Mouse (Mus musculus) adrenal gland, adult 8-10 months (tissue): ENCODE measurements around the gene Nacc1. TPM values are rescaled to one million over a fixed set of nuclear protein-coding genes. Genes with fewer than 3 reads are reported as not detected.

ENCODE experiments used
- DNase-seq: peaks from one replicate; pipeline ENCODE4 v3.0.0; 2022
- total RNA-seq, 4 experiments: library from RNA; stranded (reverse); gene quantifications; 2 replicates each; pipeline ENCODE4 v1.2.4; 2022

The Nacc1 gene
- total RNA-seq, 4 experiments from 2014 or later = 81.0 to 86.9 (median 83.7) TPM

GRCm38 (mm10) chr8:84661961-84662571, 25.6 kb downstream of the Nacc1 start:
- DNase-seq = peak; percentile 60

DNA sequence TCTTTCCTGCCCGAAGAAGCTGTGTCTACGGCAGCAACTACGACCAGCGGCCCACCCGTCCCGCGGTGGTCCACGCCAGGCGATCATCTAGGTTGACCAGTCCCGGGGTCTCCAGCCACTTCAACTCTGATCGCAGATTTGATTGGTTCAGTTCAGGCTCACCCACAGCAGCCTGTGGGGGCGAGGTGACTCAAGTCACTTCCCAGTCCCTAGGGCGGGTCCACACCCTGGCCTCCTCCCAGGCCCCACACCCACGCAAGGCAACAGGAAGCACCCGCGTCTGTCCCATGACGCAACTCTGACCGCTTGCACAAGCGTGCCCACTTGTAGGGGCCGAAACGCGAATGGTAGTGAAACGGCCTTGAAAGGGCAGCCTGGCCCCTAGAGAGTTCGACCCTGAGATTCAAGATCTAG, 26.2 kb downstream of the Nacc1 start:
- DNase-seq = peak; percentile 93

GRCm38 (mm10) chr8:84660819-84661457, 26.7 kb downstream of the Nacc1 start:
- no peak for DNase-seq

GRCm38 (mm10) chr8:84659936-84660818, 27.5 kb downstream of the Nacc1 start:
- peak; percentile 51 for DNase-seq

GRCm38 (mm10) chr8:84658951-84659350, 28.7 kb downstream of the Nacc1 start:
- no peak for DNase-seq

GRCm38 (mm10) chr8:84657680-84658079, 30.0 kb downstream of the Nacc1 start:
- no peak for DNase-seq

DNA sequence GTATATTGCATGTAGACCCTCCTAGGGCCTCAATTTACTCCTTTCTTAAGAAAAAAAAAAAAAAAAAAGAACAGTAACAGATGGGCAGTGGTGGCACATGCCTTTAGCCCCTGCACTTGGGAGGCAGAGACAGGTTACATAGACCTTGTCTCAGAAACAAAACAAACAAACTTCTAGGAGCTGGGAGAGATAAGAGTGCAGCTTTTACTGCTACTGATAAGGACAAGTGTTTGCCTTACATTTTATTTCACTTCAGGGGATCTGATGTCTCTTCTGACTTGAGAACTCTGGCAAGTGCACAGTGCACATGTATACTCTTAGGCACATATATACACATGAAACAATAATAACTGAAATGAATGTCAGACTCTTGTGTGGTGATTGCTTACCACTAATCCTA, 30.5 kb downstream of the Nacc1 start:
- DNase-seq = no peak

DNA sequence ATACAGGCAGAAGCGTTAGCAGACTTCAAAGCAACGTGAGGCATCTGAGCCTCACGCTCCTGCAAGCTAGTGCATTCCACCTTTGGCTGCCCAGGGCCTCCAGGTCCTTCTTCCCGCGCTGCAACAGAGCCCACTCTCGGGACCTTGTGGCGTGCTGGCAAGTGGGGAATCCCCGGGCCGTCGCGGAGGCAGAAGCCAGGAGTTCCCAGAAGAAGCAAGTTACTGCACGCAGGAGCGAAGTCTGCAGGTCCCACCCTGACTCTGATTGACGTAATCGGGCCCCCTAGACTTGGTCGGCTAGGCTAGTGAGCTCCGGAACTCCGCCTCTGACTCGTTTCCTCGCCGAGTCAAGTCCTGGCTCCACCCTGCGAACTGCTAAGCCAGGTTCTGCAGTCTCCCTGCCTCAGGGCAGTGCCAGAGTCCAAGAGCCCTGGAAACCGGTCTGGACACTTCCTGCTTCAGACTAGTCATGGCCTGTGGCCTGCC, 31.0 kb downstream of the Nacc1 start:
- peak; percentile 65 for DNase-seq

GRCm38 (mm10) chr8:84656191-84656525, 31.5 kb downstream of the Nacc1 start:
- DNase-seq = no peak

DNA sequence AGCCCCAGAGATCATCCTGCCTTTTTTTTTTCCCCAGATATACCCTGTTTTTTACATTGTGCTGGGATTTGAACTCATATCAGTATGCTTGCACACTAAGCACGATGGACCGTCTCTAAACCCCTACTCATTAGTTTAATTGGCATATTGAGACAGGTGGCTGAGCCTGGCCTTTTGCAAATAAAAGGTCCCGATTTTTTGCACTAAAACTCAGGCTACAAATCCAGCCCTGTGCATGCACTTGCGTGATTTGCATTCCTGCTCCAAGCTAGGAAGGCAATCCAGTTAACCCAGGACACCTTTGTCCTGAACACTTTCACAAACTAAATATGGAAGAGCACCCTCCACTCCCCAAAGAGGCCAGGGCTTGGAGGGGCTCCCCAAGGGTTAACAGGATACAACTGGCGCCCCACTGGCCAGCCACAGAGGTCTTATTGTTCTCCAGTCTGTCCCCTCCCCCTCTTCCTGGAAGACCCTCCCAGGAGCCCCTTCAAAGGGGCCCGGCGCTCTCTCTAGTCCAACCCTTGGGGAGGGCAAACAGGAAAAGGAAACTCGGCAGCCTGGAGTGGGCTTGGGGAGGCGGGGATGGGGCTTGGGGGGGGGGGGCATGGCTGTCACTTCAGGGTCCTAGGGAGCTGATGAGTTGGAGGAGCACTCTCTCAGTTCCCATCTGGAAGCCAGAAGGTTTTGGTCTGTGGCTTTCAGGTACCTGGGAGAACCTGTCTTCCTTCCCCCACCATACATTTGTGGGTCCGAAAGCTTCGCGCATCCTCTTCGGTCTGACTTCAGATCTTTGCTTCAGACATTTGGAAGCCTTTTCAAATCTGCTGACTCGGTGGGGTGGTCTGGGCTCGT, 32.1 kb downstream of the Nacc1 start:
- no peak for DNase-seq

DNA sequence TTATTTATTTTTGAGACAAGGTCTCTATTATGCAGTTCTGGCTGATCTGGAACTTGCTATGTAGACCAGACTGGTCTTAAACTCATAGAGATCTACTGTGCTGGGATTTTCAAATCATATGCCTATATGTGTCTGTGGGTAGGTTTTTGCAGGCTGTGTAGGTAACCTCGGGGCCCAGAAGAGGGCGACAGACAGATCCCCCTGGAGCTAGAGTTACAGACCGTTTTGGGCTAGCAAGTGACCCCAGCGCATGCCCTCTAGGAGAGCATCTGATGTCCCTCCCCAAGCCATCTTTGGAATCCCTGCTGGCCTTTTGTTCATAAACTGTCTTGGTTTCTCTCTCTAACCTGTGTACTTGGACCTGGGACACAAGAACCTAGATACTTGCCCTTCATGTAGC, 33.1 kb downstream of the Nacc1 start:
- no peak for DNase-seq

DNA sequence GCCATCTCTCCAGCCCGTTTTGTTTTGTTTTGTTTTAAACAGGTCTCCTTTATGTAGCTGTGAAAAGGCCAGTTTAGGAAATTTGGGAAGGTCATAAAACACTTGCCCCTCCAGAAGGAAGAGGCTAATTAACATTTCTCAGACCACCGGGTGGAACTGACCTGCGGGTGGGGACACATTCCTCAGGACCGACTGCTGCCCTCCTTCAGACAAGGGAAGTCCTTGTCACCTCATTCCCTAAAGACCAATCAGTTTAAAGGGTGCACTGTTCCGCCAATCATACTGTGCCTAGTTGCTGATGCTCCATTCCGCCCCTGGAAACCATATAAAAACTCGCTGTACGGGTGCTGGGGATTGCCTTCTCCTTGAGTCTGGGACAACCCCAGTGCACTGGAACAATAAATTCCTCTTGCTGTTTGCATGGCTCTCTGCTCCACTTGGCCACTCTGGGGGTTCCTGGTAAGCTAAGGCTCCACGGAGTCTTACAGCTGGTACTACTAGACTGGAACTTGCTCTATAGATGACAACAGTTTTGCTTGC, 34.5 kb downstream of the Nacc1 start:
- no peak for DNase-seq

DNA sequence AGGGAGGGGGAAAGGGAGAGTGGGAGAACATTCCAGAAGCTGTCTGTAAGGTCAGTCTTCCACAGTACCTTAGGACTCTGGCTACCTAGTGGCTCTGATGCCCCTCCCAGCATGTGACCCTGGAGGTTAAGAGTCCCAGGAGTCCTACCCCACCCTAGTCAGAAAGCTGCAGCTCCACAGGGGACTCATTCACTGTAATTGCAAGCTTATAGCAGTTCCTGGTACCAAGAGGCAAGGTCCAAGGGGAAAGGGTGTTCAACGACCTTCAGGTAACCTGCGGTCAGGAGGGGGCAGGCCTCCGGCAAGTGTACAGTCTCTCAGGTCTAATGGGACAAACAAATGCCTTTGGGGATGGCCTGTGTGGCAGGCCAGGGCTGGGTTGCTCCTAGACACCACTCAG, 37.4 kb downstream of the Nacc1 start:
- no peak for DNase-seq

DNA sequence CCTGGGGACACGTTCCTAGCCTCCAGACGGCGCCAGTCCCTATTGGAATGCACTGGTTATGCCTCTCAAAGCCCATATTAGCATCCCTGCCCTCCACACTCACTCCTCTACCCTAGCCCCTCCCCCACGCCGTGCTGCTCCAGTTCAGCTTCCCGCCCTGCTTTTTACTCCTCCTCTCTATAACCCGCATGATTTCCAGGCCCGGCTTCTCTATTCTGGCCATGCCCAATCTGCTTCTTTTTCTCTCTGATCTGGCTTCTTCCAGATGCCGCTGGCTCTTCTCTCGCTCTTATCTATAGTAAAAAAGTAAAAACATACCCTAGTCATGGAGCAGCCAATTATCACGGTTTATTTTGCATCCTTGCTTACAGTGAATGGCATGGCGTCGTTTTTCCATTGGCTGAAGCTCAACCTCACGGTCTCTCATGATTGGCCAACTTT, 40.2 kb downstream of the Nacc1 start:
- DNase-seq = no peak

- no peak for DNase-seq
Measured at GRCm38 (mm10) chr8:84646800-84647199, 40.9 kb downstream of the Nacc1 start.

GRCm38 (mm10) chr8:84643019-84643418, 44.6 kb downstream of the Nacc1 start:
- DNase-seq = no peak

DNA sequence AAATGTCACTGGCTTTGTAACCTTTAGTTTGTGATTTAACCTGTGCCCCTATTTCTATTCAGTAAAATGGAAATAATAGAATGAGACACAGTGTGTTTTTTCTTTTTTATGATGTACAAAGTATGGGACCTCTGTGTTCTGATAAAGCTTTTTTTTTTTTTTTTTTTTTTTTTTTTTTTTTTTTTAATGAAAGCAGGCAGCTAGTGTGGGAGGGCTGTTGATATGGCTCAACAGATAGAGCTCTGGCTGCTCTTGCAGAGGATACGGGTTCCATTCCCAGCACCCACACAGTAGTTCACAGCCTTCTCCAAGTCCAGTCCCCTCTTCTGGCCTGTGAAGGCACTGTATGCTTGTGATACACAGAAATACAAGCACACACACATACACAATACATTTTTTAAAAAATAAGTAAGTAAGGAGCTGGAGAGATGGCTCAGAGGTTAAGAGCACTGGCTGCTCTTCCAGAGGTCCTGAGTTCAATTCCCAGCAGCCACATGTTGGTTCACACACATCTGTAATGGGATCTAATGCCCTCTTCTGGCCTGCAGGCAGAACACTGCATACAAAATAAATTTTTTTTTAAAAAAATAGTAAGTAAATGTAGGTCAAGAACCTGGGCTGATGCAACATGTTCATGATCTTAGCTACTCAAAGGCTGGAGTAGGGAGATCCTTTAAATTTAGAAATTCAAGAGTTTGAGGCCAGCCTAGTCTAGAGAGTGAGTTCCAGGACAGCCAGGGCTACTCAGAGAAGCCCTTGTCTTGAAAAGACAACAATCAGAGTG, 45.9 kb downstream of the Nacc1 start:
- no peak for DNase-seq

DNA sequence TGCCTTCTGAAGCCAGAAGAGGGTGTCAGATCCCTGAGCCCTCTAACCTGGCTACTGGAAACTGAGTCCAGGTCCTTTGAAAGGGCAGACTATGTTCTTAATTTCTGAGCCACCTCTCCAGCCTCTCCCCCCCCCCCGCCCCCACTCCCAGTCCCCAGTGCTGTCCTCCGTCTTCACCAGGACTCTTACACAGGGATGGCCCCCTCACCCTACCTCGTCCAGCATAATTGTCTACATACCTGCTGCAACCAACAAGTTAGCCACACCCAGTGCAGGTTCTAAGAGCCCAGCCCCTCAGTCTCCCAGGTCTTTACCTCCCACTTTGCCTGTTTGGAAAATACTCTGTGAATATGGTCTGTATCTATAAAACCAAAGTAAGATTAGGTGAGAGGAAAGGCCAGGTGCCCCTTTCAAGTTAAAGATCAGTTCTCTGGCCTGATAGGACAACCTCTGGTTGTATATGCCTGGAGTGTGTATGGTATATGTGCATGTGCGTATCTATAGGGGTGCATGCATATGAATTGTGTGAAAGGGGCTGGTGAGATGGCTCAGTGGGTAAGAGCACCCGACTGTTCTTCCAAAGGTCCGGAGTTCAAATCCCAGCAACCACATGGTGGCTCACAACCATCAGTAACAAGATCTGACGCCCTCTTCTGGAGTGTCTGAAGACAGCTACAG, 46.9 kb downstream of the Nacc1 start:
- no peak for DNase-seq

- no peak for DNase-seq
Measured at GRCm38 (mm10) chr8:84640010-84640588, 47.6 kb downstream of the Nacc1 start.
